In the genomic region with DNA sequence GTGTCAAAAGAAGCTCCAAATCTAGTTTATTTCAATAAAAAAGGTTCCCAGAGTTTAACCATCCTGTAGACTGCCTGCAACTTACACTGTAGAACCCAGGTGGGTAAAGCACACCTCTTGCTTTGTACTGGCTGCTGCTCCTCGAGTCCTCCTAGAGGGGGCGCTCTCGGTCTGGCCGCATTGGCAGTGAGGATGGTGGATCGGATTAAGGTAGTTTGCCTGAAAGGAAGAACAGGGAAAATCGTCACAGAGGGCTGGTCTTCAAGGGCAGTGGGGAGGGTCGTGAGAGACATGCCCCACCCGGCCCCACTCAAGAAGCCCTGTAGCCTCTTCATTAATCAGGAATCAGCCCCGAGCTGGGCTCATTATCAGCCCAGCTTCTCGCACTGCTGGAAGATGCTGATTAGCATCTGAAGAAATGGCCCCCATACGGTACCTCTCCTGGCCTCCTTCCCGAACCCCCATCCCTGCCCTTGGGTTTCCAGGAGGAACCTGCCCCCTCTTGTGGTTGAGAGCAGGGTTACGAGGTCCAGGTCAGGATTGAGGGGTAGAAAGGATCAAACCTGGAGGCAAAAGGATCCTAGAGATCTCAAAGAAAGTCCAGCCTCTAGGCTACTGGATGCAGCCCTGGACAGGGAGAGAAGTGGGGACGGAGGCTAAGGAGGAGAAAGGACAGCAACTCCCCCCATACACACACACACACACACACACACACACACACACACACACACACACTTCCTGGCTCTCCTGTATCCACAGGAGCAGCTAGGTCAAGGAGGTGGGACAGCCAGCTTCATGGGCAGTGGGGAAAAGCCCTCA, we compare ENCODE assay signal across 9 mouse cellular contexts. TPM values are rescaled to one million over a fixed set of nuclear protein-coding genes. Genes with fewer than 3 reads are reported as not detected.
DNase-seq lines count a peak whose midpoint lies in the region; ATAC-seq lines count a peak whose summit lies in the region.
"Had no signal": no experiment of that assay in that cellular context is flagged by ENCODE, and none has a peak within 500 bp of the region (broad histone marks: within the 10 kb centered on the region; RNA-seq: fewer than 3 reads in every experiment).

No protein-coding gene starts in this region.

- no peak overlapping the region for H3K4me2 ChIP-seq in liver, embryonic 12.5 days

- 0 out of 2 replicates have a peak, but pooled peaks have one; percentile 9 for ATAC-seq in liver, embryonic 12.5 days

- DNase-seq in cerebellum, postnatal 25 days, result peak; percentile 44 to 57
- DNase-seq in cerebellum, adult 9-10 months, result no peak
- peak; percentile 23 for DNase-seq in thymus, postnatal 0 days (ENCODE audit: low spot score)
- DNase-seq in thymus, adult 18-20 months, result no peak
- DNase-seq in right cerebral cortex, postnatal 10 days (ENCODE audit: low spot score in 2 of 2), result no peak
- no peak for DNase-seq in spleen, postnatal 4 days (ENCODE audit: low spot score in 2 of 2)
- no peak for DNase-seq in layer of hippocampus, adult 8-10 months (ENCODE audit: low spot score in 2 of 2)
- DNase-seq: layer of hippocampus, postnatal 36 days had no signal

- WGBS in liver, embryonic 12.5 days (ENCODE audit: insufficient replicate concordance), result 8% methylated on average over 14 of the region's 14 CpGs

- H3K9me3 ChIP-seq in liver, embryonic 12.5 days (replicated peaks), result no peaks in the 10 kb centered on the region

- H3K27ac ChIP-seq in liver, embryonic 12.5 days, result no peak overlapping the region

- no peak overlapping the region for H3K4me3 ChIP-seq in liver, embryonic 12.5 days

- peaks cover 55% of the 10 kb centered on the region for H3K4me1 ChIP-seq in liver, embryonic 12.5 days

- H3K9ac ChIP-seq in liver, embryonic 12.5 days, result no peak overlapping the region

- H3K27me3 ChIP-seq in liver, embryonic 12.5 days (replicated peaks), result peaks cover 98% of the 10 kb centered on the region

- H3K36me3 ChIP-seq in liver, embryonic 12.5 days, result no peaks in the 10 kb centered on the region

RNA-seq across cellular contexts. Expression of gene Asic4, which starts 6.7 kb away (rescaled TPM):
- not detected in 2 replicates for polyA plus RNA-seq in thymus, postnatal 0 days (2015; fragmentation: Nextera tagmentation; extraction: Ambion mirVana)
- polyA plus RNA-seq in liver, embryonic 12.5 days (2016; fragmentation: Nextera tagmentation; extraction: Ambion mirVana), result 0.83 and 1.3 TPM in 2 replicates
- 1 to 10 TPM; 5.8 to 6.6 (median 6.0) TPM for total RNA-seq in layer of hippocampus, adult 8-10 months (2022)

RNA-seq across cellular contexts. Expression of gene Gmppa, which starts 21.2 kb away (rescaled TPM):
- 51.4 and 58.5 TPM in 2 replicates for polyA plus RNA-seq in thymus, postnatal 0 days (2015; fragmentation: Nextera tagmentation; extraction: Ambion mirVana)
- 44.0 and 47.9 TPM in 2 replicates for polyA plus RNA-seq in liver, embryonic 12.5 days (2016; fragmentation: Nextera tagmentation; extraction: Ambion mirVana)
- total RNA-seq in layer of hippocampus, adult 8-10 months (2022), result 10 to 100 TPM; 58.3 to 77.2 (median 72.7) TPM

RNA-seq across cellular contexts. Expression of gene Chpf, which starts 22.2 kb away (rescaled TPM):
- 10.7 and 11.4 TPM in 2 replicates for polyA plus RNA-seq in thymus, postnatal 0 days (2015; fragmentation: Nextera tagmentation; extraction: Ambion mirVana)
- polyA plus RNA-seq in liver, embryonic 12.5 days (2016; fragmentation: Nextera tagmentation; extraction: Ambion mirVana), result 13.0 and 14.5 TPM in 2 replicates
- 10 to 100 TPM; 71.4 to 79.7 (median 77.2) TPM for total RNA-seq in layer of hippocampus, adult 8-10 months (2022)

RNA-seq across cellular contexts. Expression of gene Tmem198, which starts 22.4 kb away (rescaled TPM):
- polyA plus RNA-seq in thymus, postnatal 0 days (2015; fragmentation: Nextera tagmentation; extraction: Ambion mirVana), result 0.30 and 0.39 TPM in 2 replicates
- 0.18 and 0.20 TPM in 2 replicates for polyA plus RNA-seq in liver, embryonic 12.5 days (2016; fragmentation: Nextera tagmentation; extraction: Ambion mirVana)
- total RNA-seq in layer of hippocampus, adult 8-10 months (2022), result 10 to 100 TPM; 49.1 to 64.8 (median 55.6) TPM

RNA-seq across cellular contexts. Expression of gene Obsl1, which starts 49.3 kb away (rescaled TPM):
- polyA plus RNA-seq in thymus, postnatal 0 days (2015; fragmentation: Nextera tagmentation; extraction: Ambion mirVana), result 9.9 and 10.2 TPM in 2 replicates
- polyA plus RNA-seq in liver, embryonic 12.5 days (2016; fragmentation: Nextera tagmentation; extraction: Ambion mirVana), result 25.2 and 27.9 TPM in 2 replicates
- 10 to 100 TPM; 20.8 to 25.7 (median 23.1) TPM for total RNA-seq in layer of hippocampus, adult 8-10 months (2022)

Comparison
In these comparisons a context has a peak if more than half of its experiments do, and no peak if none do; other contexts are left out.
1. DNase-seq: peak in cerebellum, postnatal 25 days (2 of 2) and thymus, postnatal 0 days (single experiment); none in cerebellum, adult 9-10 months (single experiment), thymus, adult 18-20 months (0 of 2), right cerebral cortex, postnatal 10 days (0 of 2), spleen, postnatal 4 days (0 of 2) and layer of hippocampus, adult 8-10 months (0 of 2).